ENCODE assay signal across 18 mouse cellular contexts in genomic region chrX:10706728-10707127, GRCm38 (mm10).
"Had no signal": no experiment of that assay in that cellular context is flagged by ENCODE, and none has a peak within 500 bp of the region (broad histone marks: within the 10 kb centered on the region; RNA-seq: fewer than 3 reads in every experiment).

No protein-coding gene starts in this region.

- H3K9me3 ChIP-seq: midbrain, embryonic 10.5 days; midbrain, embryonic 12.5 days; neural tube, embryonic 13.5 days; neural tube, embryonic 15.5 days had no signal

- H3K9ac ChIP-seq: liver, embryonic 14.5 days; lung, embryonic 14.5 days; midbrain, embryonic 12.5 days; neural tube, embryonic 13.5 days; neural tube, embryonic 15.5 days had no signal

- H3K27ac ChIP-seq: liver, embryonic 14.5 days; midbrain, embryonic 10.5 days; midbrain, embryonic 12.5 days; neural tube, embryonic 13.5 days; neural tube, embryonic 15.5 days had no signal

- DNase-seq: lung, adult 18-20 months; lung, embryonic 14.5 days; midbrain, embryonic 14.5 days; retina, postnatal 1 day; right cerebral cortex, adult 18-20 months; right cerebral cortex, postnatal 25 days; right cerebral cortex, postnatal 4 days; thymus, adult 18-20 months; thymus, postnatal 14 days; thymus, postnatal 36 days had no signal

- H3K4me1 ChIP-seq: midbrain, embryonic 10.5 days; midbrain, embryonic 12.5 days; neural tube, embryonic 13.5 days; neural tube, embryonic 15.5 days had no signal

- H3K36me3 ChIP-seq: midbrain, embryonic 10.5 days; midbrain, embryonic 12.5 days; neural tube, embryonic 13.5 days; neural tube, embryonic 15.5 days had no signal

- H3K27me3 ChIP-seq: midbrain, embryonic 12.5 days; neural tube, embryonic 13.5 days; neural tube, embryonic 15.5 days had no signal

- H3K4me2 ChIP-seq: liver, embryonic 11.5 days; lung, embryonic 14.5 days; midbrain, embryonic 12.5 days; neural tube, embryonic 13.5 days; neural tube, embryonic 15.5 days had no signal

- ATAC-seq: midbrain, embryonic 16.5 days had no signal

- H3K4me3 ChIP-seq: midbrain, embryonic 10.5 days; midbrain, embryonic 12.5 days; myocyte; neural tube, embryonic 13.5 days; neural tube, embryonic 15.5 days had no signal
